Mouse (Mus musculus): Measurements from ENCODE around the gene Pnpo. TPM values are rescaled to one million over a fixed set of nuclear protein-coding genes. Genes with fewer than 3 reads are reported as not detected.

The Pnpo gene
- polyA plus RNA-seq, 1 experiment from 2014 or later, result 18.4 TPM

- Histone ChIP-seq H3K4me2 (peak overlapping the region; percentile 57), H3K4me1 (ENCODE audit: insufficient read depth) (peaks cover 6% of the 10 kb centered on the region; the same call in 1 of the 2 replicates), H3K27ac (ENCODE audit: low read depth) (peak overlapping the region; percentile 91), H3K4me3 (ENCODE audit: low read depth, low read length) (peak overlapping the region; percentile 33), H3K9ac (peak overlapping the region; percentile 42; the same call in 1 of the 2 replicates), H3K36me3 (ENCODE audit: insufficient read depth) (no peaks in the 10 kb centered on the region), H3K9me3 (ENCODE audit: low read depth, low read length) (no peaks in the 10 kb centered on the region), H3K27me3 (ENCODE audit: insufficient read depth, low read length) (no peaks in the 10 kb centered on the region)
- ATAC-seq (ENCODE audit: insufficient read depth) (peak; percentile 76), DNase-seq (peak; percentile 63)
- WGBS, result 10% methylated on average over 13 of the region's 13 CpGs
- TF ChIP-seq CTCF (IDR thresholded peaks at IDR 0.05; ENCODE audit: low read depth), result no peak
Observed at GRCm38 (mm10) chr11:96929096-96929765, 14.6 kb downstream of the Pnpo start.

DNA sequence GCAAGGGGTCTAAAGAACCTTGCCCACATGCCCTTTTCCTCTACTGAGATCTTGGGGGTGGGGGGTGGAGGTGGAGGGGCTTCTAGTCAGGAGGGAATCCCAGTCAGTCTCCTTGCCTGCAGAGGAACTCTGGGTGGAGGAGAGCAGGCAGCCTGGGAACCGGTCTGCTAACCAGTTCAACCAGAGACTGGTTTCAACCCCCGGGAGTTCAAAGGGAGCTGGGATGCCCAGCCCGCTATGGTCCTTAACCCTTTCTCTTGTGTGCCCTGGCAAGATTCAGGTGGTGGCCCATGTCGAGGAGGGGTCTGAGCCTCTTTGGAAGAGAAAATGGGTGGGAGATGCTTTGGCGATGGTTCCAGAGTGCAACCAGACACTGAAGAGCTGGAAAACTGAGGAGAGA is 15.1 kb downstream of the Pnpo start:
- Histone ChIP-seq H3K9ac (no peak overlapping the region), H3K4me3 (ENCODE audit: low read depth, low read length) (peak overlapping the region; percentile 33; the same call in 1 of the 2 replicates), H3K36me3 (ENCODE audit: insufficient read depth) (no peaks in the 10 kb centered on the region), H3K4me2 (peak overlapping the region; percentile 31; the same call in 1 of the 2 replicates), H3K4me1 (ENCODE audit: insufficient read depth) (peaks cover 6% of the 10 kb centered on the region; the same call in 1 of the 2 replicates), H3K27ac (ENCODE audit: low read depth) (peak overlapping the region; percentile 91), H3K9me3 (ENCODE audit: low read depth, low read length) (no peaks in the 10 kb centered on the region), H3K27me3 (ENCODE audit: insufficient read depth, low read length) (no peaks in the 10 kb centered on the region)
- ATAC-seq (ENCODE audit: insufficient read depth), result peak; percentile 78
- TF ChIP-seq CTCF (IDR thresholded peaks at IDR 0.05; ENCODE audit: low read depth), result no peak
- DNase-seq, result peak; percentile 65
- 1% methylated on average over 5 of the region's 5 CpGs for WGBS

- no peak for TF ChIP-seq CTCF (IDR thresholded peaks at IDR 0.05; ENCODE audit: low read depth)
- no peaks in the 10 kb centered on the region for H3K9me3 ChIP-seq (ENCODE audit: low read depth, low read length)
- peak within 1 kb of the TSS; percentile 91 for H3K27ac ChIP-seq (ENCODE audit: low read depth)
- H3K4me1 ChIP-seq (ENCODE audit: insufficient read depth), result peaks cover 6% of the 10 kb centered on the region; the same call in 1 of the 2 replicates
- H3K27me3 ChIP-seq (ENCODE audit: insufficient read depth, low read length), result no peaks in the 10 kb centered on the region
- no peak for DNase-seq
- no peak for ATAC-seq (ENCODE audit: insufficient read depth)
- H3K4me2 ChIP-seq, result peak within 1 kb of the TSS; percentile 31; the same call in 1 of the 2 replicates
- WGBS, result 56% methylated on average over 2 of the region's 2 CpGs
- H3K36me3 ChIP-seq (ENCODE audit: insufficient read depth), result no peaks in the 10 kb centered on the region
- peak within 1 kb of the TSS; percentile 33; the same call in 1 of the 2 replicates for H3K4me3 ChIP-seq (ENCODE audit: low read depth, low read length)
- H3K9ac ChIP-seq, result no peak within 1 kb of the TSS
Observed at GRCm38 (mm10) chr11:96928088-96928487, 15.7 kb downstream of the Pnpo start, which contains the start of gene Prr15l. Prr15l (plus strand) TSS chr11:96928104.

- H3K9ac ChIP-seq, result no peak overlapping the region
- no peak for ATAC-seq (ENCODE audit: insufficient read depth)
- no peak for DNase-seq
- WGBS, result 74% methylated on average over 5 of the region's 5 CpGs
- H3K27me3 ChIP-seq (ENCODE audit: insufficient read depth, low read length), result no peaks in the 10 kb centered on the region
- H3K4me2 ChIP-seq, result no peak overlapping the region
- no peak overlapping the region for H3K4me3 ChIP-seq (ENCODE audit: low read depth, low read length)
- no peak overlapping the region for H3K27ac ChIP-seq (ENCODE audit: low read depth)
- no peaks in the 10 kb centered on the region for H3K9me3 ChIP-seq (ENCODE audit: low read depth, low read length)
- H3K36me3 ChIP-seq (ENCODE audit: insufficient read depth), result no peaks in the 10 kb centered on the region
- H3K4me1 ChIP-seq (ENCODE audit: insufficient read depth), result peaks cover 6% of the 10 kb centered on the region; the same call in 1 of the 2 replicates
- TF ChIP-seq CTCF (IDR thresholded peaks at IDR 0.05; ENCODE audit: low read depth), result no peak
Observed at GRCm38 (mm10) chr11:96926587-96926986, 17.2 kb downstream of the Pnpo start.

DNA sequence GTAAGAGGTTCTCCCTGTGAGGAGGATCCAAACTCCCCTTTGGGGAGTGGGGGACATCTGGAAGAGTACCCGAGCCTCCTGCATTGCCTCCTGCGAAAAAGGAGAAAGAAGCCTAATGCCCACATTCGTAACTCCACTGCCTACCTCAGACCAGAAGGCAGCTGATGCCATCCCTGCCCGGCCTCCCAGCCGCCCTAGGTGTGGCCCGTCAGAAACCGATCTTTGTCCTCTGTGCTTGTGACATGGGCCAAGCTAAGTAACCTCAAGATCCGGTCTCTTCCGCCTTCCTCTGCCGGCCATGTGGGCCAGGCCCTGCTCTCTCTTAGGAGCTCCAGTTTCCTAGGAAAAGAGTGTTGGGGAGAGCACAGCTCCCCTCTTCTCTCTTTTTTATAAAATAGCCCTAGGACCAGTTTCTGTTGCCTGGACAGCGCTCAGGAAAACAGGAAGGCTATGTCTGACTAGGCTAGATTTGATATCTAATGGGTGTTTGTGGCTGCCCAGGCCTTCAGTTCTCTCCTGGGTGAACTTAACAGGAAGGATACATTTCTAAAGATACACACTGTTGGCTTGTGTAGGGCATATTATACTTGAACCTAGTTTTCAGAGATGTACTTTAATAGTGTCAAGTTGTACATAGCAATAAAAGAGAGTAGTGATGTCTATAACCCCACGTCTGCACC is 18.2 kb downstream of the Pnpo start:
- Histone ChIP-seq H3K4me3 (ENCODE audit: low read depth, low read length) (no peak overlapping the region), H3K27ac (ENCODE audit: low read depth) (no peak overlapping the region), H3K36me3 (ENCODE audit: insufficient read depth) (no peaks in the 10 kb centered on the region), H3K9me3 (ENCODE audit: low read depth, low read length) (no peaks in the 10 kb centered on the region), H3K27me3 (ENCODE audit: insufficient read depth, low read length) (no peaks in the 10 kb centered on the region), H3K4me1 (ENCODE audit: insufficient read depth) (peaks cover 4% of the 10 kb centered on the region; the same call in 1 of the 2 replicates), H3K9ac (no peak overlapping the region), H3K4me2 (no peak overlapping the region)
- ATAC-seq (ENCODE audit: insufficient read depth) (no peak), DNase-seq (no peak)
- 78% methylated on average over 12 of the region's 12 CpGs for WGBS
- no peak for TF ChIP-seq CTCF (IDR thresholded peaks at IDR 0.05; ENCODE audit: low read depth)

DNA sequence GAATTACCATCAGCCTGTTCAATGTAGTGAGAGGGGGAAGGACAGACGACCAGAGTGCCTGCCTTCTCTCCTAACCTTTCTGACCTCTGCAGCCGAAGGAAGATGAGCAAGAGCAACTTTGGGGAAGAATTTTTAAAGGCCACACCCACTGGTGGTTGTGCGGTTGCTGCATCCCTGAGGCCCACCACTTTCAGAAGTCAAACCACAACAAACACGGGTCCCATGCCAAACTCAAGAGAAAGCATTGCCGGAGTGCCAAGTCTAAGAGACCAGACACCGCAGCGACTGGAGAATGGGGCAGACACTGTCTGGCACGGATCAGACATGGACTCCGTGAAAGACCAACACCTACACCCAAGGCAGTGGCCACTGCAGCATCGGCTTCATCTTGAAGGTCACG is 18.9 kb downstream of the Pnpo start:
- 77% methylated on average over 11 of the region's 11 CpGs for WGBS
- Histone ChIP-seq H3K4me1 (ENCODE audit: insufficient read depth) (peaks cover 4% of the 10 kb centered on the region; the same call in 1 of the 2 replicates), H3K27me3 (ENCODE audit: insufficient read depth, low read length) (no peaks in the 10 kb centered on the region), H3K36me3 (ENCODE audit: insufficient read depth) (no peaks in the 10 kb centered on the region), H3K4me3 (ENCODE audit: low read depth, low read length) (no peak overlapping the region), H3K4me2 (no peak overlapping the region), H3K27ac (ENCODE audit: low read depth) (no peak overlapping the region), H3K9me3 (ENCODE audit: low read depth, low read length) (no peaks in the 10 kb centered on the region), H3K9ac (no peak overlapping the region)
- ATAC-seq (ENCODE audit: insufficient read depth), result no peak
- DNase-seq, result no peak
- TF ChIP-seq CTCF (IDR thresholded peaks at IDR 0.05; ENCODE audit: low read depth), result no peak

GRCm38 (mm10) chr11:96919003-96919402 is 24.8 kb downstream of the Pnpo start:
- Histone ChIP-seq H3K27ac (ENCODE audit: low read depth) (no peak overlapping the region), H3K9ac (no peak overlapping the region), H3K4me3 (ENCODE audit: low read depth, low read length) (no peak overlapping the region), H3K9me3 (ENCODE audit: low read depth, low read length) (no peaks in the 10 kb centered on the region), H3K4me2 (no peak overlapping the region), H3K36me3 (ENCODE audit: insufficient read depth) (0 out of 2 replicates have a peak, but pooled peaks cover 2% of the 10 kb centered on the region), H3K27me3 (ENCODE audit: insufficient read depth, low read length) (no peaks in the 10 kb centered on the region), H3K4me1 (ENCODE audit: insufficient read depth) (peaks cover 7% of the 10 kb centered on the region; the same call in 1 of the 2 replicates)
- ATAC-seq (ENCODE audit: insufficient read depth) (no peak), DNase-seq (no peak)
- 34% methylated on average over 6 of the region's 6 CpGs for WGBS
- no peak for TF ChIP-seq CTCF (IDR thresholded peaks at IDR 0.05; ENCODE audit: low read depth)

All from lung, embryonic 14.5 days (tissue).